Mouse (Mus musculus) hindbrain, embryonic 16.5 days (tissue): ENCODE measurements at regions not wholly inside any gene's neighbourhood (a gene's known extent, or its start where the extent isn't known, plus 50 kb on each side); places are given as distances from the start of the nearest gene placed in this dataset.
"Not testable (repeated sequence)": the region's sequence is repeated elsewhere in the genome, so short reads cannot be mapped to it uniquely, and the experiment has no call there.

Source experiments
- ATAC-seq: fragments of 200-750 bp; cut with Nextera tagmentation; 2 replicates; pipeline ENCODE4 v1.8.0; 2017; ENCODE audit warnings: moderate TSS enrichment, moderate library complexity
- H3K27ac ChIP-seq: fragments of 300-500 bp; sonication (generic); 2 replicates; pipeline ENCODE4 v1.5.1; 2014; ENCODE audit warnings: low read depth, mild to moderate bottlenecking, control low read depth, low read length, moderate library complexity
- H3K27me3 ChIP-seq: fragments of 300-500 bp; sonication (generic); replicated peaks from 2 replicates; pipeline ENCODE4 v1.6.1; 2014; ENCODE audit warnings: low read length; ENCODE audit not compliant: control insufficient read depth, insufficient read depth
- H3K36me3 ChIP-seq: fragments of 300-500 bp; sonication (generic); 2 replicates; pipeline ENCODE4 v1.6.1; 2014; ENCODE audit warnings: mild to moderate bottlenecking, low read length, moderate library complexity, mixed read lengths; ENCODE audit not compliant: control insufficient read depth, insufficient read depth
- H3K4me1 ChIP-seq: fragments of 300-500 bp; sonication (generic); 2 replicates; pipeline ENCODE4 v1.6.1; 2014; ENCODE audit warnings: low read depth, low read length; ENCODE audit not compliant: control insufficient read depth, insufficient read depth
- H3K4me2 ChIP-seq: fragments of 300-500 bp; sonication (generic); 2 replicates; pipeline ENCODE4 v1.6.1; 2014; ENCODE audit warnings: mild to moderate bottlenecking, low read length, control low read depth, moderate library complexity
- H3K4me3 ChIP-seq: fragments of 300-500 bp; sonication (generic); 2 replicates; pipeline ENCODE4 v1.5.1; 2014; ENCODE audit warnings: mild to moderate bottlenecking, low read length, control low read depth, moderate library complexity
- H3K9ac ChIP-seq: fragments of 300-500 bp; sonication (generic); 2 replicates; pipeline ENCODE4 v1.6.1; 2014; ENCODE audit warnings: low read depth, mild to moderate bottlenecking, control low read depth, low read length, moderate library complexity
- H3K9me3 ChIP-seq: fragments of 300-500 bp; sonication (generic); 2 replicates; pipeline ENCODE4 v1.6.1; 2014; ENCODE audit warnings: mild to moderate bottlenecking, low read length, moderate library complexity; ENCODE audit not compliant: control insufficient read depth
- WGBS: fragments of 180-500 bp; shearing (Covaris S2); extraction: QIAGEN DNeasy Blood & Tissue Kit; methylation state at CpG from one replicate; pipeline ENCODE4 v1.1.7; 2014; 5-methylcytosine and 5-hydroxymethylcytosine counted together

GRCm38 (mm10) chr9:15420677-15421076 lies 63.1 kb upstream of the Cep295 start:
- Histone ChIP-seq H3K9me3 (no peaks in the 10 kb centered on the region), H3K4me1 (peaks cover 6% of the 10 kb centered on the region; the same call in 1 of the 2 replicates), H3K27ac (no peak overlapping the region), H3K4me3 (no peak overlapping the region), H3K4me2 (no peak overlapping the region), H3K27me3 (no peaks in the 10 kb centered on the region), H3K36me3 (no peaks in the 10 kb centered on the region), H3K9ac (no peak overlapping the region)
- ATAC-seq, result peak; percentile 30; the same call in 1 of the 2 replicates
- WGBS, result 41% methylated on average over 4 of the region's 4 CpGs

DNA sequence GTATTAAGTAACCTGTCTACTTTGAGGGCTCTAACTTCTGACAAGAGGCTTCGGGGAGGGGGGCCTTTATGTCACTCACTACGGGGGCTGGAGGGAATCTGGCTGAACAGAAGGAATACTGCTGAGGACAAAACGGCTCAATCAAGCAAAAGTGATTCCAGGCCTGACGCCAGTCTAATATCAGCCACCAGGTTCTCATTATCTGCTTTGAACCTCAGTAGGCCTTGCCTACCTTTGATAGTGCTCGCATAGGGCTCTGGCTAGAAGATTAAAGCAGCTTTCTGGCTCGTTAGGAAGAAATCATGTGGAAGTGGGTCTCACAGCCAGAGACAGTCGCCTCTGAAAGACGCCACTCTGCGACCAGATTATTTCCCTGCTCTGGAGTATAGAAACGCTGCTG lies 64.3 kb upstream of the Cep295 start:
- Histone ChIP-seq H3K9me3 (no peaks in the 10 kb centered on the region), H3K4me3 (no peak overlapping the region), H3K4me2 (no peak overlapping the region), H3K36me3 (no peaks in the 10 kb centered on the region), H3K27me3 (no peaks in the 10 kb centered on the region), H3K4me1 (peaks cover 6% of the 10 kb centered on the region; the same call in 1 of the 2 replicates), H3K27ac (no peak overlapping the region), H3K9ac (no peak overlapping the region)
- ATAC-seq, result peak; percentile 83
- 23% methylated on average over 10 of the region's 10 CpGs for WGBS

DNA sequence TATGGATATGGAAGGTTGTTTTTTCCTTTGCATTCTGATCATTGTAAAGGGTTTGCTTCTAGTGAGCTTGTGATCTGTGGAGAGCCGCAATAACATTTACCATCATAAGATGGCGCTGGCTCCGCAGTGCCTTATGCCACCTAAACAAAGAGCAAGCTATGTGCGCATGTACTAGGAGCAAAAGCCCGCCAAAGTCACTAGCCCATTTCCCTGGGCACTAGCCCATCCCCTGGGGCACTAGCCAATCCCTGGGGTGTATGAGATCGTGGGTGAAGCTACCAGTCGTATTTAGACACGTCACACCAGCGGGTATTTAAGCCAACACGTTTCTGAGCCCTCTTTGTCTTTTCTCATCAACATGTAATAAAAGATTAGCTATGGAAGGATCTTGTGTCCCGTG lies 59.0 kb upstream of the Smco4 start:
- H3K36me3 ChIP-seq, H3K9ac ChIP-seq, H3K4me2 ChIP-seq, H3K27ac ChIP-seq, H3K4me3 ChIP-seq, H3K4me1 ChIP-seq, H3K27me3 ChIP-seq, H3K9me3 ChIP-seq, ATAC-seq: not testable (repeated sequence)
- 63% methylated on average over 11 of the region's 11 CpGs for WGBS

- Histone ChIP-seq H3K4me3 (no peak overlapping the region), H3K9ac (no peak overlapping the region), H3K9me3 (no peaks in the 10 kb centered on the region), H3K4me2 (no peak overlapping the region), H3K27ac (no peak overlapping the region), H3K27me3 (no peaks in the 10 kb centered on the region), H3K4me1 (no peaks in the 10 kb centered on the region), H3K36me3 (no peaks in the 10 kb centered on the region)
- no peak; the same call in 1 of the 2 replicates for ATAC-seq
- 69% methylated on average over 4 of the region's 4 CpGs for WGBS
These were observed 53.8 kb upstream of the Smco4 start for GRCm38 (mm10) chr9:15439319-15439980.

- ATAC-seq, result no peak
- Histone ChIP-seq H3K36me3 (no peaks in the 10 kb centered on the region), H3K27me3 (no peaks in the 10 kb centered on the region), H3K4me3 (no peak overlapping the region), H3K9ac (no peak overlapping the region), H3K27ac (no peak overlapping the region), H3K4me1 (no peaks in the 10 kb centered on the region), H3K9me3 (no peaks in the 10 kb centered on the region), H3K4me2 (no peak overlapping the region)
- 88% methylated on average over 4 of the region's 4 CpGs for WGBS
These were observed 51.1 kb upstream of the Smco4 start for GRCm38 (mm10) chr9:15442131-15442530.
